Mouse (Mus musculus): ENCODE results near the gene Ifng. TPM values are rescaled to one million over a fixed set of nuclear protein-coding genes. Genes with fewer than 3 reads are reported as not detected.

The Ifng gene
- total and polyA plus RNA-seq, 2 experiments from 2014 or later, result not detected

DNA sequence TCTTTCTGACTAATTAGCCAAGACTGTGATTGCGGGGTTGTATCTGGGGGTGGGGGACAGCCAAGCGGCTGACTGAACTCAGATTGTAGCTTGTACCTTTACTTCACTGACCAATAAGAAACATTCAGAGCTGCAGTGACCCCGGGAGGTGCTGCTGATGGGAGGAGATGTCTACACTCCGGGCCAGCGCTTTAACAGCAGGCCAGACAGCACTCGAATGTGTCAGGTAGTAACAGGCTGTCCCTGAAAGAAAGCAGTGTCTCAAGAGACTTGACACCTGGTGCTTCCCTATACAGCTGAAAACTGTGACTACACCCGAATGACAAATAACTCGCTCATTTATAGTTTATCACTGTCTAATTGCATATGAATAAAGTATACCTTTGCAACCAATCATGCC is 4.7 kb downstream of the Ifng start:
- TF ChIP-seq CTCF (IDR thresholded peaks at IDR 0.05; ENCODE audit: low read depth), result no peak
- no peaks in the 10 kb centered on the region for H3K9me3 ChIP-seq (replicated peaks; ENCODE audit: control insufficient read depth, low read length)
- H3K4me1 ChIP-seq (ENCODE audit: control insufficient read depth, insufficient read depth), result no peaks in the 10 kb centered on the region
- H3K9ac ChIP-seq (replicated peaks; ENCODE audit: low read depth, low read length), result no peak overlapping the region
- ATAC-seq (ENCODE audit: insufficient read depth, low read depth) (no peak), DNase-seq (ENCODE audit: low spot score) (no peak)
- no peaks in the 10 kb centered on the region for H3K27me3 ChIP-seq (ENCODE audit: control insufficient read depth, insufficient read depth, low read length)
- no peak overlapping the region for H3K4me2 ChIP-seq (ENCODE audit: low read depth, low read length)
- WGBS, result 39% methylated on average over 8 of the region's 8 CpGs
- no peak overlapping the region for H3K4me3 ChIP-seq (ENCODE audit: low read depth, low read length)
- H3K27ac ChIP-seq (ENCODE audit: low read depth), result no peak overlapping the region
- H3K36me3 ChIP-seq (replicated peaks; ENCODE audit: control insufficient read depth, insufficient read depth, low read length), result no peaks in the 10 kb centered on the region

DNA sequence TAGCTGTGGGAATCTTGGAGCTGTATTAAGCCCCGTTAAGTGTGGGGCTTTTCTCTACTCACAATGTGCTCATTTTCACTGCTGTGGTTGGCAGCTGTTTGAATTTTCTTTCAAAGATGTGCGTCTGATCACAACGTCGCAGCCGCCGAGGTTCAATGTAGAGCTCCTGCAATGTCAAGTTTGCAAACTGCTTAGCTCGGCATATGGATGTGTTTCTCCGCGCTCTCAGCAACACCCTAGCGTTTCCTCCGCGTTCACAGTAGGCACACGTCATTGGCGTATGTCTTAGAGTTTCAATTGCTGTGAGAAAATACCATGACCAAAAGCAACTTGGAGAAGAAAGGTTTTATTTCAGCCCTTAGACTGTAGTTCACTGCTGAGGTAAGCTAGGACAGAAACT is 5.1 kb downstream of the Ifng start:
- DNase-seq (ENCODE audit: low spot score), result no peak
- no peak for ATAC-seq (ENCODE audit: insufficient read depth, low read depth)
- H3K9me3 ChIP-seq (replicated peaks; ENCODE audit: control insufficient read depth, low read length), result no peaks in the 10 kb centered on the region
- no peaks in the 10 kb centered on the region for H3K27me3 ChIP-seq (ENCODE audit: control insufficient read depth, insufficient read depth, low read length)
- 81% methylated on average over 14 of the region's 14 CpGs for WGBS
- no peak overlapping the region for H3K9ac ChIP-seq (replicated peaks; ENCODE audit: low read depth, low read length)
- no peak for TF ChIP-seq EP300 (IDR thresholded peaks at IDR 0.05; ENCODE audit: low read depth)
- no peak for TF ChIP-seq CTCF (IDR thresholded peaks at IDR 0.05; ENCODE audit: low read depth)
- H3K27ac ChIP-seq (ENCODE audit: low read depth), result no peak overlapping the region
- H3K4me3 ChIP-seq (ENCODE audit: low read depth, low read length), result no peak overlapping the region
- H3K4me1 ChIP-seq (ENCODE audit: control insufficient read depth, insufficient read depth), result no peaks in the 10 kb centered on the region
- H3K36me3 ChIP-seq (replicated peaks; ENCODE audit: control insufficient read depth, insufficient read depth, low read length), result no peaks in the 10 kb centered on the region
- no peak overlapping the region for H3K4me2 ChIP-seq (ENCODE audit: low read depth, low read length)

- H3K9ac ChIP-seq (replicated peaks; ENCODE audit: low read depth, low read length), result no peak overlapping the region
- no peaks in the 10 kb centered on the region for H3K9me3 ChIP-seq (replicated peaks; ENCODE audit: control insufficient read depth, low read length)
- no peaks in the 10 kb centered on the region for H3K36me3 ChIP-seq (replicated peaks; ENCODE audit: control insufficient read depth, insufficient read depth, low read length)
- no peak overlapping the region for H3K4me3 ChIP-seq (ENCODE audit: low read depth, low read length)
- no peak overlapping the region for H3K27ac ChIP-seq (ENCODE audit: low read depth)
- H3K4me2 ChIP-seq (ENCODE audit: low read depth, low read length), result no peak overlapping the region
- no peaks in the 10 kb centered on the region for H3K4me1 ChIP-seq (ENCODE audit: control insufficient read depth, insufficient read depth)
- no peaks in the 10 kb centered on the region for H3K27me3 ChIP-seq (ENCODE audit: control insufficient read depth, insufficient read depth, low read length)
- 59% methylated on average over 2 of the region's 2 CpGs for WGBS
- no peak for DNase-seq (ENCODE audit: low spot score)
- no peak for ATAC-seq (ENCODE audit: insufficient read depth, low read depth)
- TF ChIP-seq CTCF (IDR thresholded peaks at IDR 0.05; ENCODE audit: low read depth), result no peak
- TF ChIP-seq EP300 (IDR thresholded peaks at IDR 0.05; ENCODE audit: low read depth), result no peak
Measured at GRCm38 (mm10) chr10:118451747-118452146, 10.9 kb downstream of the Ifng start.

GRCm38 (mm10) chr10:118458729-118459128 is 17.9 kb downstream of the Ifng start:
- H3K9me3 ChIP-seq (replicated peaks; ENCODE audit: control insufficient read depth, low read length), result no peaks in the 10 kb centered on the region
- DNase-seq (ENCODE audit: low spot score), result no peak
- no peak for ATAC-seq (ENCODE audit: insufficient read depth, low read depth)
- TF ChIP-seq CTCF (IDR thresholded peaks at IDR 0.05; ENCODE audit: low read depth), result no peak
- TF ChIP-seq EP300 (IDR thresholded peaks at IDR 0.05; ENCODE audit: low read depth), result no peak
- WGBS, result 75% methylated on average over 4 of the region's 4 CpGs
- H3K4me1 ChIP-seq (ENCODE audit: control insufficient read depth, insufficient read depth), result no peaks in the 10 kb centered on the region
- H3K27me3 ChIP-seq (ENCODE audit: control insufficient read depth, insufficient read depth, low read length), result no peaks in the 10 kb centered on the region
- no peak overlapping the region for H3K9ac ChIP-seq (replicated peaks; ENCODE audit: low read depth, low read length)
- no peak overlapping the region for H3K4me2 ChIP-seq (ENCODE audit: low read depth, low read length)
- no peaks in the 10 kb centered on the region for H3K36me3 ChIP-seq (replicated peaks; ENCODE audit: control insufficient read depth, insufficient read depth, low read length)
- H3K27ac ChIP-seq (ENCODE audit: low read depth), result no peak overlapping the region
- H3K4me3 ChIP-seq (ENCODE audit: low read depth, low read length), result no peak overlapping the region

GRCm38 (mm10) chr10:118461126-118461767 is 20.4 kb downstream of the Ifng start:
- Histone ChIP-seq H3K9ac (replicated peaks; ENCODE audit: low read depth, low read length) (no peak overlapping the region), H3K4me2 (ENCODE audit: low read depth, low read length) (no peak overlapping the region), H3K4me3 (ENCODE audit: low read depth, low read length) (no peak overlapping the region), H3K36me3 (replicated peaks; ENCODE audit: control insufficient read depth, insufficient read depth, low read length) (no peaks in the 10 kb centered on the region), H3K9me3 (replicated peaks; ENCODE audit: control insufficient read depth, low read length) (0 out of 2 replicates have a peak, but pooled peaks cover 7% of the 10 kb centered on the region), H3K27ac (ENCODE audit: low read depth) (no peak overlapping the region), H3K4me1 (ENCODE audit: control insufficient read depth, insufficient read depth) (no peaks in the 10 kb centered on the region), H3K27me3 (ENCODE audit: control insufficient read depth, insufficient read depth, low read length) (no peaks in the 10 kb centered on the region)
- no peak for DNase-seq (ENCODE audit: low spot score)
- WGBS, result 73% methylated on average over 6 of the region's 6 CpGs
- no peak for ATAC-seq (ENCODE audit: insufficient read depth, low read depth)
- TF ChIP-seq EP300 (IDR thresholded peaks at IDR 0.05; ENCODE audit: low read depth) (no peak), CTCF (IDR thresholded peaks at IDR 0.05; ENCODE audit: low read depth) (no peak)

DNA sequence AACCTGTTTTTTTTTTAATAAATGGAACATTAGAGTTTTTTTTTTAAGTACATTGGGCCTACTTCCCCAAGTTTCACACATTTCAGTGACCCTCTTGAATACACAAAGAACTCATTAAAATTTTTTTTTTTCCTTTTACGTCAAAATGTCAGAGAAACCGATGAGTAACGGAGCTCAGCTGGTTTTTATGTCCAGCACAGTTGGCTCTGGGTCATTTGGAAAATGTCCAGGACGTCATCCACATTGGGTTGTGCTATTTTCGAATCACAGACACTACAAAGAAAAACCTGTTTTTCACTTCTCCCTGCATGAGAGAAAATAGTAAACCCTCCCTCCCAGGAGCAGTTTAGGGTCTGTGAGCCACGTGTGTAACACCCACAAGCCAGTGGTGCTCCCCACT is 25.6 kb downstream of the Ifng start:
- no peak for TF ChIP-seq EP300 (IDR thresholded peaks at IDR 0.05; ENCODE audit: low read depth)
- no peak for TF ChIP-seq CTCF (IDR thresholded peaks at IDR 0.05; ENCODE audit: low read depth)
- ATAC-seq (ENCODE audit: insufficient read depth, low read depth) (no peak), DNase-seq (ENCODE audit: low spot score) (no peak)
- Histone ChIP-seq H3K4me3 (ENCODE audit: low read depth, low read length) (no peak overlapping the region), H3K4me1 (ENCODE audit: control insufficient read depth, insufficient read depth) (no peaks in the 10 kb centered on the region), H3K27ac (ENCODE audit: low read depth) (no peak overlapping the region), H3K36me3 (replicated peaks; ENCODE audit: control insufficient read depth, insufficient read depth, low read length) (no peaks in the 10 kb centered on the region), H3K9me3 (replicated peaks; ENCODE audit: control insufficient read depth, low read length) (0 out of 2 replicates have a peak, but pooled peaks cover 7% of the 10 kb centered on the region), H3K4me2 (ENCODE audit: low read depth, low read length) (no peak overlapping the region), H3K9ac (replicated peaks; ENCODE audit: low read depth, low read length) (no peak overlapping the region), H3K27me3 (ENCODE audit: control insufficient read depth, insufficient read depth, low read length) (no peaks in the 10 kb centered on the region)
- 31% methylated on average over 6 of the region's 6 CpGs for WGBS

Measured in heart, postnatal 0 days (tissue).